Mouse (Mus musculus) spleen, adult 2 months (tissue): ENCODE results near the gene Nars2. TPM values are rescaled to one million over a fixed set of nuclear protein-coding genes. Genes with fewer than 3 reads are reported as not detected.

ENCODE experiments used
- DNase-seq, 2 experiments: peaks; one replicate each; pipeline versions ENCODE4 v3.0.0 to v3.0.0-alpha.2; 2012 to 2021; ENCODE audit warnings: low spot score in 2 of 2, low read depth in 1 of 2
- H3K27ac ChIP-seq: fragments of 200-500 bp; 2 replicates; pipeline ENCODE4 v1.5.1; 2012; ENCODE audit warnings: low read length, inconsistent platforms; ENCODE audit not compliant: insufficient read depth
- H3K27me3 ChIP-seq: fragments of 200-500 bp; 2 replicates; pipeline ENCODE4 v1.6.1; 2012; ENCODE audit warnings: mild to moderate bottlenecking, moderate library complexity, low read length, inconsistent platforms; ENCODE audit not compliant: control insufficient read depth, insufficient read depth
- H3K36me3 ChIP-seq: fragments of 200-500 bp; 2 replicates; pipeline ENCODE4 v1.6.1; 2012; ENCODE audit warnings: mild to moderate bottlenecking, low read length, inconsistent platforms; ENCODE audit not compliant: control insufficient read depth, insufficient read depth
- H3K4me1 ChIP-seq: fragments of 200-500 bp; 2 replicates; pipeline ENCODE4 v1.6.1; 2011; ENCODE audit warnings: inconsistent platforms; ENCODE audit not compliant: control insufficient read depth, insufficient read depth, insufficient read length
- H3K4me3 ChIP-seq: fragments of 200-500 bp; 2 replicates; pipeline ENCODE4 v1.5.1; 2011; ENCODE audit warnings: mild to moderate bottlenecking, inconsistent platforms; ENCODE audit not compliant: insufficient read depth, insufficient read length; ENCODE audit errors: extremely low read depth
- CTCF ChIP-seq: fragments of 200-500 bp; IDR thresholded peaks from 2 replicates; pipeline ENCODE4 v1.5.1; 2011; ENCODE audit warnings: mild to moderate bottlenecking, inconsistent platforms; ENCODE audit not compliant: insufficient read depth, insufficient read length, insufficient replicate concordance; ENCODE audit errors: extremely low read depth
- POLR2A ChIP-seq: fragments of 200-500 bp; IDR thresholded peaks from 2 replicates; pipeline ENCODE4 v1.6.1; 2011; ENCODE audit warnings: low read depth, low read length, inconsistent platforms
- WGBS: fragments of 180-500 bp; shearing (Covaris S2); methylation state at CpG from one replicate; pipeline ENCODE4 v1.1.7; 2018; 5-methylcytosine and 5-hydroxymethylcytosine counted together
- polyA plus RNA-seq: library from polyadenylated mRNA; depleted of rRNA; stranded (reverse); fragments of >200 nt; gene quantifications from 2 replicates; pipeline ENCODE4 v1.2.3, GENCODE M21; 2012; rRNA removed

Nars2 gene
- 1.6 and 1.7 TPM in 2 replicates for polyA plus RNA-seq

GRCm38 (mm10) chr7:96951281-96952051, at the start of gene Nars2:
Gene Nars2 (plus strand): TSS chr7:96951505.
- Histone ChIP-seq H3K27me3 (no peaks in the 10 kb centered on the region), H3K4me3 (peak within 1 kb of the TSS; percentile 80), H3K4me1 (no peaks in the 10 kb centered on the region), H3K36me3 (no peaks in the 10 kb centered on the region), H3K27ac (peak within 1 kb of the TSS; percentile 82)
- WGBS, result under 1% methylated on average over 62 of the region's 62 CpGs
- TF ChIP-seq POLR2A (peak; percentile 82; the same call in 1 of the 2 replicates), CTCF (0 out of 2 replicates have a peak, but pooled peaks have one; percentile 18)
- DNase-seq, result peak; percentile 86 to 95

DNA sequence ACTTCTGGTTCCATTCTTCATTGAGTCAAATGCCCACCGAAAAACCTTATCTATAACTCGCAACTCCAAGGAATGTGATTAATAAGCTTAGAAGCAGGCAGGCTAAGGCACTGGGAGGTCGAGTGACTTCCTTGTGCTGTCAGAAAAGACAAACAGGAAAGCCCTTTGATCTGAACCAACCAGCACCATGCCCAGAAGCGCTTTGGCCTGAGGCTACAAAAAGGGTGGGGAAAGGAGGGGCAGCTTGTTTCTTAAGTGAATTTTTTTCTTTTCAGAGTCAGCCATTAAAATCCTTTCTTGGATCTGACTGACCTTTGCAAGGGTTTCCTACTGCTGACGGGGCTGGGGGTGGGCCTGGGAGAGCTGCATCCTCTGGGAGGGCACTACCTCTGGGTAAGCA, 49.1 kb upstream of the Nars2 start:
- WGBS, result 68% methylated on average over 5 of the region's 5 CpGs
- no peaks in the 10 kb centered on the region for H3K4me1 ChIP-seq
- H3K4me3 ChIP-seq, result no peak overlapping the region
- no peaks in the 10 kb centered on the region for H3K27me3 ChIP-seq
- H3K36me3 ChIP-seq, result no peaks in the 10 kb centered on the region
- no peak overlapping the region for H3K27ac ChIP-seq
- no peak for TF ChIP-seq CTCF
- TF ChIP-seq POLR2A, result no peak
- no peak for DNase-seq

- H3K27me3 ChIP-seq, result no peaks in the 10 kb centered on the region
- no peak overlapping the region for H3K4me3 ChIP-seq
- WGBS, result 88% methylated on average over 17 of the region's 17 CpGs
- no peaks in the 10 kb centered on the region for H3K36me3 ChIP-seq
- TF ChIP-seq POLR2A, result no peak
- TF ChIP-seq CTCF, result no peak
- no peak overlapping the region for H3K27ac ChIP-seq
- DNase-seq, result no peak
- no peaks in the 10 kb centered on the region for H3K4me1 ChIP-seq
Observed at GRCm38 (mm10) chr7:96903088-96903985, 48.0 kb upstream of the Nars2 start.

DNA sequence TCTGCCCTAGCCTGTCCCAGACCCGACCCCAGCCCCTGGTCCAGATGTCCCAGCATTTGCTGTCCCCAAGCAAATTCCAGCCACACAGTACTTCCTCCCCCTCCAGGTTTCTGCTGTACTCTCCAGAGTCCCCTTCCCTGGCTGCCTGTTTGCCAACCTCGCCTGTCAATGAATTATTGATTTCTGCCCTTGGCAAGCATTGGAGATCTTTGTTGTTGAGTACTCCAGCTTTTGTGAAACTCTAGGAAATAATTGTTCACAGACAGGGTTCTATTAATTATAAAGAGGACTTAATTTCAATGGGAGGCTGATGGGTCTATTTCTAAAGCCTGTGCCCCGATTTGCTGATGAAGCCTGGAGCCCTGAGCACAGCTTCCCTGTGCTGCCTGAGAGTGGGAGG, 46.9 kb upstream of the Nars2 start:
- no peak for DNase-seq
- Histone ChIP-seq H3K27me3 (no peaks in the 10 kb centered on the region), H3K27ac (no peak overlapping the region), H3K4me1 (no peaks in the 10 kb centered on the region), H3K4me3 (no peak overlapping the region), H3K36me3 (no peaks in the 10 kb centered on the region)
- 79% methylated on average over 3 of the region's 3 CpGs for WGBS
- TF ChIP-seq CTCF (no peak), POLR2A (no peak)

DNA sequence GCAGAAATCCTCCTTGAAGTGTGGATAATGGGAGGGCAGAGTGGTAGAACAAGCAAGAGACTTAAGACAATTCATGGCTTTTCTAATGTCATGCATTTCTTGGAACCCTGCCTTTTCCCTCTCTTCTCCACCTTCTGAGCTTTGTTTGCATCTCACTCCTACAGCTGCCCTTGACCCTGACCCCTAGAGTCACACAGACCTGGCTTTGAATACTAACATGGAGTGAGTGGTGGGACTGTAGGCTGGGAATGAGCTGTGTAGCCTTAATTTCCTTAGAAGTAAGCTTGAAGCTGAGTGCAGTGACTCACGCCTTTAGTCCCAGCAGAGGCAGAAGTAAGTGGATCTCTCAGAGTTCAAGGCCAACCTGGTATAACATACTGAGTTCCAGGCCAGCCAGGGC, 46.4 kb upstream of the Nars2 start:
- H3K4me1 ChIP-seq, result no peaks in the 10 kb centered on the region
- no peak overlapping the region for H3K4me3 ChIP-seq
- TF ChIP-seq CTCF, result no peak
- TF ChIP-seq POLR2A, result no peak
- no peak overlapping the region for H3K27ac ChIP-seq
- H3K27me3 ChIP-seq, result no peaks in the 10 kb centered on the region
- no peak for DNase-seq
- H3K36me3 ChIP-seq, result no peaks in the 10 kb centered on the region
- WGBS, result 90% methylated on average over 1 of the region's 1 CpGs

- 97% methylated on average over 3 of the region's 3 CpGs for WGBS
- H3K36me3 ChIP-seq, result no peaks in the 10 kb centered on the region
Observed at GRCm38 (mm10) chr7:96905422-96905821, 45.9 kb upstream of the Nars2 start.

More at GRCm38 (mm10) chr7:96905422-96905821, 45.9 kb upstream of the Nars2 start:
- Histone ChIP-seq H3K4me3 (no peak overlapping the region), H3K4me1 (no peaks in the 10 kb centered on the region), H3K27ac (no peak overlapping the region), H3K27me3 (no peaks in the 10 kb centered on the region)
- TF ChIP-seq CTCF, result no peak
- no peak for TF ChIP-seq POLR2A
- DNase-seq, result no peak
